Mouse (Mus musculus) stomach, postnatal 0 days (tissue): ENCODE results near the gene Mmp9. TPM values are rescaled to one million over a fixed set of nuclear protein-coding genes. Genes with fewer than 3 reads are reported as not detected.

Experiments used
- ATAC-seq: fragments of 200-750 bp; cut with Nextera tagmentation; 2 replicates; pipeline ENCODE4 v1.8.0; 2017; ENCODE audit not compliant: low FRiP score, low TSS enrichment
- DNase-seq: peaks from one replicate; pipeline ENCODE4 v3.0.0-alpha.2; 2016; ENCODE audit warnings: low spot score
- H3K27ac ChIP-seq: fragments of 300-500 bp; sonication (generic); replicated peaks from 2 replicates; pipeline ENCODE4 v1.5.1; 2014; ENCODE audit warnings: mild to moderate bottlenecking, control low read depth
- H3K27me3 ChIP-seq: fragments of 300-500 bp; sonication (generic); 2 replicates; pipeline ENCODE4 v1.6.1; 2014; ENCODE audit warnings: low read length; ENCODE audit not compliant: control insufficient read depth, insufficient read depth
- H3K36me3 ChIP-seq: fragments of 300-500 bp; sonication (generic); 2 replicates; pipeline ENCODE4 v1.6.1; 2014; ENCODE audit warnings: low read length, mixed read lengths; ENCODE audit not compliant: control insufficient read depth, insufficient read depth
- H3K4me1 ChIP-seq: fragments of 300-500 bp; sonication (generic); replicated peaks from 2 replicates; pipeline ENCODE4 v1.6.1; 2014; ENCODE audit warnings: antibody characterized with exemption; ENCODE audit not compliant: control insufficient read depth, insufficient read depth
- H3K4me2 ChIP-seq: fragments of 300-500 bp; sonication (generic); replicated peaks from 2 replicates; pipeline ENCODE4 v1.6.1; 2014; ENCODE audit warnings: low read depth, mild to moderate bottlenecking, control low read depth, moderate library complexity
- H3K4me3 ChIP-seq: fragments of 300-500 bp; sonication (generic); 2 replicates; pipeline ENCODE4 v1.5.1; 2014; ENCODE audit warnings: low read depth, low read length, control low read depth
- H3K9ac ChIP-seq: fragments of 300-500 bp; sonication (generic); 2 replicates; pipeline ENCODE4 v1.6.1; 2014; ENCODE audit warnings: mild to moderate bottlenecking, low read length, control low read depth, mixed read lengths
- H3K9me3 ChIP-seq: fragments of 300-500 bp; sonication (generic); 2 replicates; pipeline ENCODE4 v1.6.1; 2016; ENCODE audit warnings: low read length; ENCODE audit not compliant: control insufficient read depth
- CTCF ChIP-seq: IDR thresholded peaks from 2 replicates; pipeline ENCODE4 v1.5.1; 2016; ENCODE audit warnings: antibody characterized with exemption, low read depth, mild to moderate bottlenecking, moderate library complexity
- EP300 ChIP-seq: optimal IDR thresholded peaks from 2 replicates; pipeline ENCODE3; 2016; ENCODE audit warnings: antibody characterized with exemption
- WGBS: fragments of 180-500 bp; shearing (Covaris S2); extraction: QIAGEN DNeasy Blood & Tissue Kit; methylation state at CpG from one replicate; pipeline ENCODE4 v1.1.7; 2014; 5-methylcytosine and 5-hydroxymethylcytosine counted together
- polyA plus RNA-seq: library from polyadenylated mRNA; unstranded; fragments of >200 nt; fragmentation: Nextera tagmentation; extraction: Ambion mirVana; gene quantifications from 2 replicates; pipeline ENCODE4 v1.2.1, GENCODE M21; 2015

Mmp9 gene
- polyA plus RNA-seq, 1 experiment from 2014 or later, result 0.87 TPM

- no peak for DNase-seq
- Histone ChIP-seq H3K36me3 (peaks cover 69% of the 10 kb centered on the region), H3K4me2 (no peak overlapping the region), H3K27ac (no peak overlapping the region), H3K27me3 (no peaks in the 10 kb centered on the region), H3K4me1 (no peaks in the 10 kb centered on the region), H3K9me3 (no peaks in the 10 kb centered on the region; the same call in 1 of the 2 replicates), H3K4me3 (no peak overlapping the region), H3K9ac (no peak overlapping the region)
- 44% methylated on average over 1 of the region's 1 CpGs for WGBS
- TF ChIP-seq CTCF (no peak), EP300 (no peak)
- ATAC-seq, result no peak
These were observed 37.1 kb upstream of the Mmp9 start for GRCm38 (mm10) chr2:164903496-164903895.

GRCm38 (mm10) chr2:164906071-164906470 lies 34.5 kb upstream of the Mmp9 start:
- Histone ChIP-seq H3K27me3 (no peaks in the 10 kb centered on the region), H3K9ac (no peak overlapping the region), H3K4me3 (no peak overlapping the region), H3K4me1 (no peaks in the 10 kb centered on the region), H3K27ac (no peak overlapping the region), H3K9me3 (no peaks in the 10 kb centered on the region; the same call in 1 of the 2 replicates), H3K36me3 (peaks cover 57% of the 10 kb centered on the region), H3K4me2 (no peak overlapping the region)
- no peak for ATAC-seq
- TF ChIP-seq EP300 (no peak), CTCF (peak; percentile 50)
- over 99% methylated on average over 4 of the region's 4 CpGs for WGBS
- DNase-seq, result no peak

GRCm38 (mm10) chr2:164907511-164907910 lies 33.1 kb upstream of the Mmp9 start:
- ATAC-seq (no peak), DNase-seq (no peak)
- Histone ChIP-seq H3K4me2 (no peak overlapping the region), H3K9ac (no peak overlapping the region), H3K27ac (no peak overlapping the region), H3K4me3 (no peak overlapping the region), H3K27me3 (no peaks in the 10 kb centered on the region), H3K36me3 (peaks cover 43% of the 10 kb centered on the region), H3K9me3 (no peaks in the 10 kb centered on the region; the same call in 1 of the 2 replicates), H3K4me1 (no peaks in the 10 kb centered on the region)
- 95% methylated on average over 12 of the region's 12 CpGs for WGBS
- TF ChIP-seq EP300, result no peak
- no peak for TF ChIP-seq CTCF

- DNase-seq (no peak), ATAC-seq (no peak)
- 97% methylated on average over 5 of the region's 5 CpGs for whole genome bisulfite sequencing
- no peaks in the 10 kb centered on the region for H3K27me3 ChIP-seq
- H3K4me2 ChIP-seq, result no peak overlapping the region
- no peak overlapping the region for H3K27ac ChIP-seq
- TF ChIP-seq CTCF (no peak), EP300 (no peak)
- H3K4me3 ChIP-seq, result no peak overlapping the region
- no peaks in the 10 kb centered on the region for H3K4me1 ChIP-seq
- no peaks in the 10 kb centered on the region; the same call in 1 of the 2 replicates for H3K9me3 ChIP-seq
- H3K9ac ChIP-seq, result no peak overlapping the region
- peaks cover 39% of the 10 kb centered on the region for H3K36me3 ChIP-seq
These were observed 32.6 kb upstream of the Mmp9 start for GRCm38 (mm10) chr2:164908011-164908410.

GRCm38 (mm10) chr2:164909100-164909499 lies 31.5 kb upstream of the Mmp9 start:
- H3K4me2 ChIP-seq, result no peak overlapping the region
- no peak overlapping the region for H3K9ac ChIP-seq
- no peaks in the 10 kb centered on the region for H3K27me3 ChIP-seq
- H3K4me3 ChIP-seq, result no peak overlapping the region
- ATAC-seq (no peak), DNase-seq (no peak)
- H3K36me3 ChIP-seq, result peaks cover 34% of the 10 kb centered on the region
- H3K9me3 ChIP-seq, result no peaks in the 10 kb centered on the region; the same call in 1 of the 2 replicates
- 93% methylated on average over 3 of the region's 3 CpGs for WGBS
- H3K4me1 ChIP-seq, result no peaks in the 10 kb centered on the region
- H3K27ac ChIP-seq, result no peak overlapping the region
- TF ChIP-seq CTCF (no peak), EP300 (no peak)

- no peak for TF ChIP-seq EP300
- peak; percentile 75 for TF ChIP-seq CTCF
- WGBS, result 78% methylated on average over 1 of the region's 1 CpGs
- DNase-seq, result peak; percentile 65
- ATAC-seq, result peak; percentile 19; the same call in 1 of the 2 replicates
- Histone ChIP-seq H3K9me3 (no peaks in the 10 kb centered on the region; the same call in 1 of the 2 replicates), H3K27ac (no peak overlapping the region), H3K4me2 (peak overlapping the region; percentile 84; the same call in 1 of the 2 replicates), H3K9ac (no peak overlapping the region; the same call in 1 of the 2 replicates), H3K4me1 (no peaks in the 10 kb centered on the region), H3K36me3 (peaks cover 31% of the 10 kb centered on the region), H3K27me3 (no peaks in the 10 kb centered on the region), H3K4me3 (no peak overlapping the region)
These were observed 31.0 kb upstream of the Mmp9 start for GRCm38 (mm10) chr2:164909542-164909941.
